Mouse (Mus musculus): ENCODE measurements around the gene Plscr4. TPM values are rescaled to one million over a fixed set of nuclear protein-coding genes. Genes with fewer than 3 reads are reported as not detected.

Gene Plscr4
- polyA plus RNA-seq, 1 experiment, result 32.9 TPM

GRCm38 (mm10) chr9:92511696-92512095 is 54.5 kb downstream of the Plscr4 start:
- DNase-seq (ENCODE audit: low spot score), result no peak

- DNase-seq (ENCODE audit: low spot score), result no peak
These were observed 59.9 kb downstream of the Plscr4 start for GRCm38 (mm10) chr9:92517036-92517435.

GRCm38 (mm10) chr9:92520751-92521150 is 63.6 kb downstream of the Plscr4 start:
- DNase-seq (ENCODE audit: low spot score), result no peak

GRCm38 (mm10) chr9:92524506-92524905 is 67.3 kb downstream of the Plscr4 start:
- DNase-seq (ENCODE audit: low spot score), result no peak

- no peak for DNase-seq (ENCODE audit: low spot score)
These were observed 72.9 kb downstream of the Plscr4 start for GRCm38 (mm10) chr9:92530055-92530454.

- no peak for DNase-seq (ENCODE audit: low spot score)
These were observed 80.6 kb downstream of the Plscr4 start for GRCm38 (mm10) chr9:92537735-92538134.

- no peak for DNase-seq (ENCODE audit: low spot score)
These were observed 81.0 kb downstream of the Plscr4 start for GRCm38 (mm10) chr9:92538216-92538615.

Other genes with a start within 250 kb of the Plscr4 start
- gene Plscr1, start 207.6 kb upstream of the Plscr4 start, polyA plus RNA-seq (2012; rRNA removed), result 7.6 and 9.5 TPM in 2 replicates
- 3.9 and 5.3 TPM in 2 replicates for gene Plscr2, start 181.8 kb upstream of the Plscr4 start, polyA plus RNA-seq (2012; rRNA removed)
- not detected in 2 replicates for gene 1700057G04Rik, start 148.0 kb upstream of the Plscr4 start, polyA plus RNA-seq (2012; rRNA removed)
- 36.3 and 37.6 TPM in 2 replicates for gene Plod2, start 84.8 kb downstream of the Plscr4 start, polyA plus RNA-seq (2012; rRNA removed)